Mouse (Mus musculus) liver, postnatal 0 days (tissue): Measurements from ENCODE around the gene Gm10717.
"Not testable (repeated sequence)": the region's sequence is repeated elsewhere in the genome, so short reads cannot be mapped to it uniquely, and the experiment has no call there.

ENCODE experiments used
- CTCF ChIP-seq: sonication (generic); IDR thresholded peaks from 2 replicates; pipeline ENCODE4 v1.5.1; 2016; ENCODE audit warnings: antibody characterized with exemption, low read depth
- EP300 ChIP-seq: IDR thresholded peaks from 2 replicates; pipeline ENCODE4 v1.6.1; 2016; ENCODE audit warnings: antibody characterized with exemption, low read depth, mild to moderate bottlenecking

DNA sequence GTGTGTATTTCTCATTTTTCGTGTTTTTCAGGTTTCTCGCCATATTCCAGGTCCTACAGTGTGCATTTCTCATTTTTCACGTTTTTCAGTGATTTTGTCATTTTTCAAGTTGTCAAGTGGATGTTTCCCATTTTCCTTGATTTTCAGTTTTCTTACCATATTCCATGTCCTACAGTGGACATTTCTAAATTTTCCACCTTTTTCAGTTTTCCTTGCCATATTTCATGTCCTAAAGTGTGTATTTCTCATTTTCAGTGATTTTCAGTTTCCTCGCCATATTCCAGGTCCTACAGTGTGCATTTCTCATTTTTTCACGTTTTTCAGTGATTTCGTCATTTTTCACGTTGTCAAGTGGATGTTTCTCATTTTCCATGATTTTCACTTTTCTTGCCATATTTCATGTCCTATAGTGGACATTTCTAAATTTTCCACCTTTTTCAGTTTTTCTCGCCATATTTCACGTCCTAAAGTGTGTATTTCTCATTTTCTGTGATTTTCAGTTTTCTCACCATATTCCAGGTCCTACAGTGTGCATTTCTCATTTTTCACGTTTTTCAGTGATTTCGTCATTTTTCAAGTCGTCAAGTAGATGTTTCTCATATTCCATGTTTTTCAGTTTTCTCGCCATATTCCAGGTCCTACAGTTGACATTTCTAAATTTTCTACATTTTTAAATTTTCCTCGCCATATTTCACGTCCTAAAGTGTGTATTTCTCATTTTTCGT is 4.2 kb downstream of the Gm10717 start:
- TF ChIP-seq CTCF, EP300: not testable (repeated sequence)
